Mouse (Mus musculus) limb, embryonic 10.5 days (tissue): ENCODE results near the gene Rgl3. TPM values are rescaled to one million over a fixed set of nuclear protein-coding genes. Genes with fewer than 3 reads are reported as not detected.
A peak's percentile ranks its signal among the peaks of the same experiment; 100 is the strongest.

Source experiments
- DNase-seq: peaks from one replicate; pipeline ENCODE4 v3.0.0-alpha.2; 2017; ENCODE audit warnings: low spot score
- H3K27ac ChIP-seq: fragments of 300-500 bp; sonication (generic); 2 replicates; pipeline ENCODE4 v1.5.1; 2016; ENCODE audit warnings: mild to moderate bottlenecking
- H3K27me3 ChIP-seq: fragments of 300-500 bp; sonication (generic); 2 replicates; pipeline ENCODE4 v1.6.1; 2016; ENCODE audit warnings: low read depth, mild to moderate bottlenecking; ENCODE audit not compliant: poor library complexity, severe bottlenecking
- H3K36me3 ChIP-seq: fragments of 300-500 bp; sonication (generic); 2 replicates; pipeline ENCODE4 v1.6.1; 2016; ENCODE audit warnings: mild to moderate bottlenecking, moderate library complexity
- H3K4me1 ChIP-seq: fragments of 300-500 bp; sonication (generic); 2 replicates; pipeline ENCODE4 v1.6.1; 2016
- H3K4me3 ChIP-seq: fragments of 300-500 bp; sonication (generic); 2 replicates; pipeline ENCODE4 v1.5.1; 2016; ENCODE audit warnings: mild to moderate bottlenecking, moderate library complexity
- H3K9me3 ChIP-seq: fragments of 300-500 bp; sonication (generic); replicated peaks from 2 replicates; pipeline ENCODE4 v1.6.1; 2016; ENCODE audit warnings: mild to moderate bottlenecking
- WGBS: fragments of 180-500 bp; shearing (Covaris S2); methylation state at CpG from one replicate; pipeline ENCODE4 v1.1.7; 2016; 5-methylcytosine and 5-hydroxymethylcytosine counted together
- polyA plus RNA-seq: library from polyadenylated mRNA; unstranded; fragments of >200 nt; fragmentation: Nextera tagmentation; extraction: Ambion mirVana; gene quantifications from 2 replicates; pipeline ENCODE4 v1.2.1, GENCODE M21; 2016

Rgl3 gene
- polyA plus RNA-seq, 1 experiment from 2014 or later: 5.1 TPM

- no peaks in the 10 kb centered on the region for H3K9me3 ChIP-seq
Observed at GRCm38 (mm10) chr9:22002194-22003162, 13.2 kb upstream of the Rgl3 start, which contains the start of the genes Ccdc151 and Prkcsh. Gene Ccdc151, minus strand, starts transcription at chr9:22002634. Gene Prkcsh, plus strand, starts transcription at chr9:22002806.

GRCm38 (mm10) chr9:22001633-22002032, 12.4 kb upstream of the Rgl3 start:
- Histone ChIP-seq H3K4me1 (peaks cover 30% of the 10 kb centered on the region), H3K27ac (no peak overlapping the region; the same call in 1 of the 2 replicates), H3K27me3 (0 out of 2 replicates have a peak, but pooled peaks cover 5% of the 10 kb centered on the region), H3K4me3 (peak overlapping the region; percentile 76; the same call in 1 of the 2 replicates), H3K9me3 (no peaks in the 10 kb centered on the region), H3K36me3 (peaks cover 30% of the 10 kb centered on the region)
- DNase-seq: no peak
- WGBS: 85% methylated on average over 4 of the region's 4 CpGs

More at GRCm38 (mm10) chr9:22002194-22003162, 13.2 kb upstream of the Rgl3 start, which contains the start of the genes Ccdc151 and Prkcsh:
- Histone ChIP-seq H3K4me3 (peak within 1 kb of the TSS; percentile 76), H3K27me3 (0 out of 2 replicates have a peak, but pooled peaks cover 1% of the 10 kb centered on the region), H3K4me1 (peaks cover 30% of the 10 kb centered on the region), H3K27ac (peak within 1 kb of the TSS; percentile 81), H3K36me3 (peaks cover 38% of the 10 kb centered on the region)
- 6% methylated on average over 57 of the region's 57 CpGs for WGBS
- DNase-seq: peak; percentile 98

GRCm38 (mm10) chr9:22000296-22000695, 11.1 kb upstream of the Rgl3 start:
- H3K4me1 ChIP-seq: peaks cover 26% of the 10 kb centered on the region
- peaks cover 16% of the 10 kb centered on the region for H3K36me3 ChIP-seq
- WGBS: 94% methylated on average over 6 of the region's 6 CpGs

GRCm38 (mm10) chr9:21996178-21996867, 7.1 kb upstream of the Rgl3 start:
- no peak overlapping the region for H3K27ac ChIP-seq
- DNase-seq: no peak
- no peak overlapping the region for H3K4me3 ChIP-seq
- H3K9me3 ChIP-seq: no peaks in the 10 kb centered on the region
- H3K36me3 ChIP-seq: no peaks in the 10 kb centered on the region
- H3K27me3 ChIP-seq: peaks cover 38% of the 10 kb centered on the region
- WGBS: 82% methylated on average over 3 of the region's 3 CpGs
- H3K4me1 ChIP-seq: no peaks in the 10 kb centered on the region

More at GRCm38 (mm10) chr9:22000296-22000695, 11.1 kb upstream of the Rgl3 start:
- Histone ChIP-seq H3K4me3 (no peak overlapping the region), H3K27me3 (0 out of 2 replicates have a peak, but pooled peaks cover 5% of the 10 kb centered on the region), H3K9me3 (no peaks in the 10 kb centered on the region), H3K27ac (no peak overlapping the region)
- no peak for DNase-seq

GRCm38 (mm10) chr9:21992227-21992626, 3.0 kb upstream of the Rgl3 start:
- 79% methylated on average over 4 of the region's 4 CpGs for WGBS

GRCm38 (mm10) chr9:21988421-21989101, 685 bp downstream of the Rgl3 start:
- H3K9me3 ChIP-seq: no peaks in the 10 kb centered on the region
- peak; percentile 62 for DNase-seq
- 2% methylated on average over 32 of the region's 32 CpGs for WGBS
- H3K4me1 ChIP-seq: peaks cover 30% of the 10 kb centered on the region
- no peaks in the 10 kb centered on the region for H3K36me3 ChIP-seq
- H3K27ac ChIP-seq: 0 out of 2 replicates have a peak overlapping the region, but pooled peaks have one; percentile 40
- peaks cover 100% of the 10 kb centered on the region for H3K27me3 ChIP-seq
- H3K4me3 ChIP-seq: peak overlapping the region; percentile 59

More at GRCm38 (mm10) chr9:21992227-21992626, 3.0 kb upstream of the Rgl3 start:
- DNase-seq: no peak
- Histone ChIP-seq H3K36me3 (no peaks in the 10 kb centered on the region), H3K9me3 (no peaks in the 10 kb centered on the region), H3K4me1 (peaks cover 30% of the 10 kb centered on the region), H3K27me3 (peaks cover 75% of the 10 kb centered on the region), H3K27ac (no peak overlapping the region), H3K4me3 (no peak overlapping the region)

GRCm38 (mm10) chr9:21987592-21988342, 1.5 kb downstream of the Rgl3 start:
- no peak for DNase-seq
- H3K36me3 ChIP-seq: no peaks in the 10 kb centered on the region
- no peaks in the 10 kb centered on the region for H3K9me3 ChIP-seq
- no peak overlapping the region for H3K27ac ChIP-seq
- 9% methylated on average over 36 of the region's 36 CpGs for WGBS
- H3K4me3 ChIP-seq: peak overlapping the region; percentile 59
- peaks cover 30% of the 10 kb centered on the region for H3K4me1 ChIP-seq
- H3K27me3 ChIP-seq: peaks cover 97% of the 10 kb centered on the region

GRCm38 (mm10) chr9:21983911-21984310, 5.3 kb downstream of the Rgl3 start:
- Histone ChIP-seq H3K27ac (no peak overlapping the region), H3K27me3 (peaks cover 66% of the 10 kb centered on the region), H3K4me3 (no peak overlapping the region), H3K36me3 (peaks cover 5% of the 10 kb centered on the region; the same call in 1 of the 2 replicates), H3K4me1 (peaks cover 12% of the 10 kb centered on the region), H3K9me3 (no peaks in the 10 kb centered on the region)
- 31% methylated on average over 3 of the region's 3 CpGs for WGBS
- no peak for DNase-seq

GRCm38 (mm10) chr9:21978398-21979128, 10.7 kb downstream of the Rgl3 start:
- DNase-seq: no peak
- Histone ChIP-seq H3K9me3 (no peaks in the 10 kb centered on the region), H3K27me3 (peaks cover 13% of the 10 kb centered on the region), H3K4me1 (no peaks in the 10 kb centered on the region), H3K27ac (no peak overlapping the region), H3K4me3 (no peak overlapping the region), H3K36me3 (peaks cover 8% of the 10 kb centered on the region; the same call in 1 of the 2 replicates)
- 94% methylated on average over 4 of the region's 4 CpGs for WGBS

GRCm38 (mm10) chr9:21977972-21978371, 11.3 kb downstream of the Rgl3 start:
- Histone ChIP-seq H3K36me3 (peaks cover 8% of the 10 kb centered on the region; the same call in 1 of the 2 replicates), H3K27me3 (peaks cover 8% of the 10 kb centered on the region; the same call in 1 of the 2 replicates), H3K4me3 (no peak overlapping the region), H3K9me3 (no peaks in the 10 kb centered on the region), H3K4me1 (no peaks in the 10 kb centered on the region), H3K27ac (no peak overlapping the region)
- peak; percentile 51 for DNase-seq
- 18% methylated on average over 2 of the region's 2 CpGs for WGBS

- no peak for DNase-seq
- Histone ChIP-seq H3K9me3 (no peaks in the 10 kb centered on the region), H3K36me3 (peaks cover 8% of the 10 kb centered on the region; the same call in 1 of the 2 replicates), H3K4me1 (no peaks in the 10 kb centered on the region), H3K27ac (no peak overlapping the region), H3K4me3 (no peak overlapping the region), H3K27me3 (peaks cover 8% of the 10 kb centered on the region; the same call in 1 of the 2 replicates)
- 93% methylated on average over 5 of the region's 5 CpGs for WGBS
Observed at GRCm38 (mm10) chr9:21977331-21977730, 11.9 kb downstream of the Rgl3 start.
